Mouse (Mus musculus): ENCODE results near the gene St5. TPM values are rescaled to one million over a fixed set of nuclear protein-coding genes. Genes with fewer than 3 reads are reported as not detected.
A peak's percentile ranks its signal among the peaks of the same experiment; 100 is the strongest.

The St5 gene
- total RNA-seq, 2 experiments from 2014 or later: 381 to 390 TPM

- no peak for ATAC-seq (replicated peaks; ENCODE audit: low FRiP score, poor library complexity, severe bottlenecking)
These were observed 161.6 kb downstream of the St5 start for GRCm38 (mm10) chr7:109541609-109542363.

GRCm38 (mm10) chr7:109540902-109541301 lies 162.5 kb downstream of the St5 start:
- no peak for ATAC-seq (replicated peaks; ENCODE audit: low FRiP score, poor library complexity, severe bottlenecking)

- ATAC-seq (replicated peaks; ENCODE audit: low FRiP score, poor library complexity, severe bottlenecking): no peak
These were observed 166.9 kb downstream of the St5 start for GRCm38 (mm10) chr7:109536451-109536946.

- no peak for ATAC-seq (replicated peaks; ENCODE audit: low FRiP score, poor library complexity, severe bottlenecking)
These were observed 168.5 kb downstream of the St5 start for GRCm38 (mm10) chr7:109534921-109535320.

GRCm38 (mm10) chr7:109533888-109534287 lies 169.5 kb downstream of the St5 start:
- ATAC-seq (replicated peaks; ENCODE audit: low FRiP score, poor library complexity, severe bottlenecking): no peak

GRCm38 (mm10) chr7:109533129-109533528 lies 170.3 kb downstream of the St5 start:
- no peak for ATAC-seq (replicated peaks; ENCODE audit: low FRiP score, poor library complexity, severe bottlenecking)

- no peak for ATAC-seq (replicated peaks; ENCODE audit: low FRiP score, poor library complexity, severe bottlenecking)
These were observed 170.7 kb downstream of the St5 start for GRCm38 (mm10) chr7:109532691-109533090.

GRCm38 (mm10) chr7:109531501-109531900 lies 171.9 kb downstream of the St5 start:
- ATAC-seq (replicated peaks; ENCODE audit: low FRiP score, poor library complexity, severe bottlenecking): no peak

- ATAC-seq (replicated peaks; ENCODE audit: low FRiP score, poor library complexity, severe bottlenecking): no peak
These were observed 173.7 kb downstream of the St5 start for GRCm38 (mm10) chr7:109529741-109530140.

- ATAC-seq (replicated peaks; ENCODE audit: low FRiP score, poor library complexity, severe bottlenecking): no peak
These were observed 175.0 kb downstream of the St5 start for GRCm38 (mm10) chr7:109528356-109528755.

GRCm38 (mm10) chr7:109527536-109527935 lies 175.9 kb downstream of the St5 start:
- ATAC-seq (replicated peaks; ENCODE audit: low FRiP score, poor library complexity, severe bottlenecking): no peak

- no peak for ATAC-seq (replicated peaks; ENCODE audit: low FRiP score, poor library complexity, severe bottlenecking)
These were observed 177.4 kb downstream of the St5 start for GRCm38 (mm10) chr7:109525740-109526663.

GRCm38 (mm10) chr7:109524763-109525162 lies 178.6 kb downstream of the St5 start:
- ATAC-seq (replicated peaks; ENCODE audit: low FRiP score, poor library complexity, severe bottlenecking): no peak

GRCm38 (mm10) chr7:109524442-109524744 lies 179.0 kb downstream of the St5 start:
- no peak for ATAC-seq (replicated peaks; ENCODE audit: low FRiP score, poor library complexity, severe bottlenecking)

- no peak for ATAC-seq (replicated peaks; ENCODE audit: low FRiP score, poor library complexity, severe bottlenecking)
These were observed 179.5 kb downstream of the St5 start for GRCm38 (mm10) chr7:109523741-109524441.

- no peak for ATAC-seq (replicated peaks; ENCODE audit: low FRiP score, poor library complexity, severe bottlenecking)
These were observed 180.1 kb downstream of the St5 start for GRCm38 (mm10) chr7:109523304-109523703.

- no peak for ATAC-seq (replicated peaks; ENCODE audit: low FRiP score, poor library complexity, severe bottlenecking)
These were observed 181.3 kb downstream of the St5 start for GRCm38 (mm10) chr7:109522084-109522483.

GRCm38 (mm10) chr7:109519936-109520335 lies 183.5 kb downstream of the St5 start:
- no peak for ATAC-seq (replicated peaks; ENCODE audit: low FRiP score, poor library complexity, severe bottlenecking)

- ATAC-seq (replicated peaks; ENCODE audit: low FRiP score, poor library complexity, severe bottlenecking): peak; percentile 93
These were observed 184.3 kb downstream of the St5 start, which contains the start of gene Rpl27a for GRCm38 (mm10) chr7:109518838-109519696. Gene Rpl27a (plus strand): TSS chr7:109519147.

Measured in erythroblast, adult 5-6 weeks (primary cell).